Mouse (Mus musculus): ENCODE data around the gene Gm49355. TPM values are rescaled to one million over a fixed set of nuclear protein-coding genes. Genes with fewer than 3 reads are reported as not detected.
A peak's percentile ranks its signal among the peaks of the same experiment; 100 is the strongest.
"Not testable (repeated sequence)": the region's sequence is repeated elsewhere in the genome, so short reads cannot be mapped to it uniquely, and the experiment has no call there.

Gene Gm49355
- polyA plus RNA-seq (2015; fragmentation: Nextera tagmentation; extraction: Ambion mirVana) = 0.09 and 0.27 TPM in 2 replicates

GRCm38 (mm10) chr14:12283641-12284040, at the start of gene Gm49355:
TSS of gene Gm49355 (plus strand) at chr14:12283976.
- H3K4me3 ChIP-seq = peak within 1 kb of the TSS; percentile 69
- no peaks in the 10 kb centered on the region for H3K27me3 ChIP-seq
- WGBS = 84% methylated on average over 6 of the region's 6 CpGs
- peak within 1 kb of the TSS; percentile 96 for H3K27ac ChIP-seq
- peak within 1 kb of the TSS; percentile 70 for H3K4me2 ChIP-seq (replicated peaks)
- H3K9ac ChIP-seq = peak within 1 kb of the TSS; percentile 89
- no peaks in the 10 kb centered on the region for H3K9me3 ChIP-seq
- ATAC-seq (ENCODE audit: low FRiP score, low read depth) = peak; percentile 37; the same call in 1 of the 2 replicates
- no peaks in the 10 kb centered on the region for H3K4me1 ChIP-seq
- 0 out of 2 replicates have a peak, but pooled peaks cover 4% of the 10 kb centered on the region for H3K36me3 ChIP-seq

DNA sequence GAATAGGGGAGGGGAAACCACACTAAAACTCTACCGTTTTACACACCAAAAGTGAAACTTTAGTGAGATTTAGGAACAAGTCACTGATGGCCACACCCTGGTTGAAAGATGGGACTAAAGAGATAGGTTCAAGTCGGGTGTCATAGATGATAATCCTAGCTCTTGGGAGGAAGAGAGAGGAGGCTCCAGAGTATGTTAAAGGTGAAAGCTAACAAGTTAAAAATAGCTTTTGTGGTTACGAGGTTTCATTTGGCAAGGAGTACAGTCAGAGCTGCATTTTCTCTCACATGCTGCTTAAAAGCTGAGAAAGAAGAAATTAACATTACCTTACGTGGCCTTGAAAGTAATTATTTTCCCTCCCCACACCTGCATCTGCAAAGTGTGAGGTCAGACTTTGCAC, 40.0 kb upstream of the Gm49355 start:
- Histone ChIP-seq H3K4me1 (no peaks in the 10 kb centered on the region), H3K9me3 (no peaks in the 10 kb centered on the region), H3K27me3 (no peaks in the 10 kb centered on the region), H3K4me3 (no peak overlapping the region), H3K9ac (no peak overlapping the region), H3K4me2 (replicated peaks) (no peak overlapping the region), H3K27ac (no peak overlapping the region), H3K36me3 (peaks cover 10% of the 10 kb centered on the region)
- WGBS = 68% methylated on average over 4 of the region's 4 CpGs
- ATAC-seq (ENCODE audit: low FRiP score, low read depth) = no peak

GRCm38 (mm10) chr14:12276031-12276430, 7.7 kb upstream of the Gm49355 start:
- H3K4me3 ChIP-seq = no peak overlapping the region
- H3K9ac ChIP-seq = no peak overlapping the region
- H3K36me3 ChIP-seq = no peaks in the 10 kb centered on the region
- no peak overlapping the region for H3K4me2 ChIP-seq (replicated peaks)
- H3K27me3 ChIP-seq = no peaks in the 10 kb centered on the region
- no peaks in the 10 kb centered on the region for H3K4me1 ChIP-seq
- ATAC-seq (ENCODE audit: low FRiP score, low read depth) = no peak
- H3K27ac ChIP-seq = no peak overlapping the region
- WGBS = 66% methylated on average over 3 of the region's 3 CpGs
- no peaks in the 10 kb centered on the region for H3K9me3 ChIP-seq

DNA sequence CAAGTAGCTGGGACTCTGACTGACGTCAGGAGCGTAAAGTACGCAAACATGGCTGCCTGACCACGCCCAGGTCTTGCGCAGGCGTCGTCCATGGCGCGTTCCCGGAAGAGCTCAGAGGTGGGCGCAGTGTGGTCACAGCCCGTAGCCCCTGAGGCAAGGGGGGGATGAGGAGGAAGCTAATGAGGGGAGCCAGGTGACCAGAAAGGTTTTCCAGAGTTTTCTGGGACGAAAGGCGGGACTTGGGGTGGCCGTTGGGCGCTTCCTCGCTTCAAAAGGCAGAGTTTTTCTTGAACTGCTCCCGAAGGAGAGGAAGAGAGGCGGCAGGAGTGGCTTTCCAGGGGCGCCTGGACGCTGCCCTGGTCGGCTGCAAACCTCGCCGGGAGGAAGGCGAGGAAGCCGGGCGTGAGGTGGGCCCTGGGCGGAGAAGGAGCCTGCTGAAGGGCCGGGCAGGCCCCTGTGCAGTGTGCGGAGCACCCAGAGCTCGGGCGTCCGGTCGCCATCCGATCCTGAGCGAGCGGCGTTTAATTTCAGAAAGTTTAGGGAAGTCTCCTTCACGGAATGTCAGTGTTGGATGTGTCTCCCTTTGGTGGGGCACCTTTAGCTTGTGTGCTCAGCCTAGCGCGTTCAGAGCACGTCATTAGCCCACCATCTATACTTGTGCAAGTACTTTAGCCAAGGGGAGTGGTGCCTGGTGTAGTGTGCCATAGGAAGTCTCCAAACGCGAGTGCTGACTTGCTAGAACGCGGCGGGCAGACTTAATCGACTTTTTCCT, 551 bp downstream of the Gm49355 start, which contains the start of gene 3830406C13Rik:
Gene 3830406C13Rik, plus strand, starts transcription at position 33 of the 772 bp plus-strand sequence.
- no peaks in the 10 kb centered on the region for H3K27me3 ChIP-seq
- H3K4me3 ChIP-seq = peak within 1 kb of the TSS; percentile 69
- 0 out of 2 replicates have a peak, but pooled peaks cover 4% of the 10 kb centered on the region for H3K36me3 ChIP-seq
- ATAC-seq (ENCODE audit: low FRiP score, low read depth) = peak; percentile 99
- WGBS = under 1% methylated on average over 48 of the region's 48 CpGs
- H3K4me2 ChIP-seq (replicated peaks) = peak within 1 kb of the TSS; percentile 70
- H3K27ac ChIP-seq = peak within 1 kb of the TSS; percentile 96
- no peaks in the 10 kb centered on the region for H3K9me3 ChIP-seq
- H3K4me1 ChIP-seq = no peaks in the 10 kb centered on the region
- peak within 1 kb of the TSS; percentile 89 for H3K9ac ChIP-seq

- H3K9me3 ChIP-seq; H3K27me3 ChIP-seq; ATAC-seq (ENCODE audit: low FRiP score, low read depth); H3K4me1 ChIP-seq; H3K9ac ChIP-seq; H3K4me2 ChIP-seq (replicated peaks); H3K36me3 ChIP-seq; H3K4me3 ChIP-seq; H3K27ac ChIP-seq: not testable (repeated sequence)
These were observed 6.0 kb downstream of the Gm49355 start for GRCm38 (mm10) chr14:12289747-12290146.

DNA sequence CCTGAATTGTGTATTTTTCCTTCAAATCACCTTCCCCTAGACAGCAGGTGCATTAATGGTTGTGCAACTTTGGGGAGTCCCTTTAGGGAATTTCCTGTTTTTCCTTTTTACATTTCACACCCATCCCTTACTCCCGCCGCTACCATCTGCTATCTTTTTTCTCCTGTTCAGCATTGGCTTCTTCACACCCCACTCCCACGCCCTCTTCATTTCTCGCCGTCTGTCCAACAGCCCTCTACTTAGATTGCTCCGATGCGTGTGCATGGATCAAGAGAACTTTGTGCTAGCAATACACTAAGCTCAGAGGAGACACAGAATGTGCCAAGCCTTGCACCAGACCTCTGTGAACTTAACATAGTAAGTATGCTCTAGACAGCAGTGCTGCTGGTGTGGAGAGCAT, 12.6 kb downstream of the Gm49355 start:
- no peak for ATAC-seq (ENCODE audit: low FRiP score, low read depth)

DNA sequence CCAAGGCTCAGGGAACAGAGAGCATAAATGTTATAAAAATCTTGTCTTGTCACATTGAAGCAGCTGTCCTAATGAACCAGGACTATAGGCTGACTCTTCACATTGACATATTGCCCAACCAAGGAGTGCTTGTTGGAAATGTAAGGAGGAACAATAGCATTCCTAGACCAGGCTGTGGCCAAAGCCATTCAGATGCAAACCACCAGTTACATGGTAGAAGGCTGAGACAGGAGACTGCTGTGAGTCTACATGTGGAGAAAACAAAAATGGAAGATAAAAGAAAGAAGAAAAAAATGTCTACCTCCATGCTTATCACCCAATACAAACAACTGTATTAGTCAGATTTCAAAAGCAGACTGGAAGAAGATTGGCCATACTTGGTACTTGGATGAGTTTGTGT, 15.4 kb downstream of the Gm49355 start:
- H3K4me2 ChIP-seq (replicated peaks) = no peak overlapping the region
- no peak for ATAC-seq (ENCODE audit: low FRiP score, low read depth)

More for the DNA sequence above, 12.6 kb downstream of the Gm49355 start:
- 87% methylated on average over 7 of the region's 7 CpGs for WGBS
- Histone ChIP-seq H3K9ac (no peak overlapping the region), H3K4me2 (replicated peaks) (no peak overlapping the region), H3K9me3 (no peaks in the 10 kb centered on the region), H3K4me1 (no peaks in the 10 kb centered on the region), H3K36me3 (peaks cover 18% of the 10 kb centered on the region), H3K27me3 (no peaks in the 10 kb centered on the region), H3K27ac (no peak overlapping the region), H3K4me3 (no peak overlapping the region)

GRCm38 (mm10) chr14:12299654-12300053, 15.9 kb downstream of the Gm49355 start:
- H3K4me3 ChIP-seq = no peak overlapping the region
- H3K27ac ChIP-seq = no peak overlapping the region
- no peaks in the 10 kb centered on the region for H3K4me1 ChIP-seq
- H3K4me2 ChIP-seq (replicated peaks) = no peak overlapping the region
- WGBS = 84% methylated on average over 6 of the region's 6 CpGs
- H3K36me3 ChIP-seq = peaks cover 13% of the 10 kb centered on the region
- no peak overlapping the region for H3K9ac ChIP-seq
- no peaks in the 10 kb centered on the region for H3K27me3 ChIP-seq
- ATAC-seq (ENCODE audit: low FRiP score, low read depth) = no peak
- no peaks in the 10 kb centered on the region for H3K9me3 ChIP-seq

More for the DNA sequence above, 15.4 kb downstream of the Gm49355 start:
- Histone ChIP-seq H3K4me1 (no peaks in the 10 kb centered on the region), H3K9ac (no peak overlapping the region), H3K9me3 (no peaks in the 10 kb centered on the region), H3K4me3 (no peak overlapping the region), H3K36me3 (peaks cover 18% of the 10 kb centered on the region), H3K27me3 (no peaks in the 10 kb centered on the region), H3K27ac (no peak overlapping the region)

DNA sequence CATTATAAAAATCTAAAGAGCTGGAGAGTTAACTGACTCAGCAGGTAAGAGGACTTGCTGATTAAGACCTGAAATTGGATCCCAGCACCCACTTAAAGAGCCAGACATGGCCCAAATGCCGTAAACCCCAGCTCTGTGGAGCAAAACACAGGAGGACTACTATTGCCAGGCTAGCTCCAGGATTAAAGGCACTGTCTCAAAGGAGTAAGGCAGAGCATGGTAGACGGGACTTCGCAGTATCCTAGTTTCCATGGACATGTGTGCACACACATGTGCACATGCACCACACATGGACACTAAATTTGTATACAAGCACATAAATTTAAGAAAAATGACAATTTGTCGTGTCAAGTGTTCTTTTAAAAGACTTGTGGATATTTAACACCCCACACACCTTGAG, 16.5 kb downstream of the Gm49355 start:
- Histone ChIP-seq H3K4me3 (no peak overlapping the region), H3K27ac (no peak overlapping the region), H3K4me2 (replicated peaks) (no peak overlapping the region), H3K27me3 (no peaks in the 10 kb centered on the region), H3K4me1 (no peaks in the 10 kb centered on the region), H3K36me3 (peaks cover 12% of the 10 kb centered on the region), H3K9me3 (no peaks in the 10 kb centered on the region), H3K9ac (no peak overlapping the region)
- 64% methylated on average over 4 of the region's 4 CpGs for WGBS
- ATAC-seq (ENCODE audit: low FRiP score, low read depth) = no peak

DNA sequence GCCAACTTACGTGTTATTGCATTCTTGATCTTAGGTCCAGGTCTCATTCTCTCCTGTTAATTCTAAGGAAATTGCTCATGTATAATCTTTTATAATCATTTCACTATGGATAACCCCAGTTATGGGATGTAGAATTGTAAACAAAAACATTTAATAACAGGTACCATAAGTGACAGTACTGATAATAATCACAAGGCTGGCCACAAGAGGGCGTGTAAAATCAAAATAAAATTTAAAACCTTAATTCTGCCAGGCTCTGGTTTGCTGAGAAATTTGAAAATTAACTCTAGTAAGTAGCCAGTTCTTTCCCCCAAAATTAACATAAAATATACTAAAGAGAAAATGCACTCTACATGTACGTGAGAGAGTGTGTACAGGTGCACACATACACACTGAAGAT, 16.9 kb downstream of the Gm49355 start:
- no peaks in the 10 kb centered on the region for H3K9me3 ChIP-seq
- H3K4me2 ChIP-seq (replicated peaks) = no peak overlapping the region
- H3K9ac ChIP-seq = no peak overlapping the region
- H3K4me1 ChIP-seq = no peaks in the 10 kb centered on the region
- peaks cover 12% of the 10 kb centered on the region for H3K36me3 ChIP-seq
- WGBS = 68% methylated on average over 3 of the region's 3 CpGs
- no peak overlapping the region for H3K27ac ChIP-seq
- no peak for ATAC-seq (ENCODE audit: low FRiP score, low read depth)
- H3K27me3 ChIP-seq = no peaks in the 10 kb centered on the region
- no peak overlapping the region for H3K4me3 ChIP-seq

- Histone ChIP-seq H3K27me3 (no peaks in the 10 kb centered on the region), H3K4me1 (no peaks in the 10 kb centered on the region), H3K9ac (no peak overlapping the region), H3K4me3 (no peak overlapping the region), H3K9me3 (no peaks in the 10 kb centered on the region), H3K27ac (no peak overlapping the region), H3K36me3 (peaks cover 11% of the 10 kb centered on the region), H3K4me2 (replicated peaks) (no peak overlapping the region)
- WGBS = 63% methylated on average over 2 of the region's 2 CpGs
- no peak for ATAC-seq (ENCODE audit: low FRiP score, low read depth)
These were observed 19.3 kb downstream of the Gm49355 start for GRCm38 (mm10) chr14:12303106-12303505.

GRCm38 (mm10) chr14:12333622-12334021, 49.8 kb downstream of the Gm49355 start:
- no peaks in the 10 kb centered on the region for H3K36me3 ChIP-seq
- no peak overlapping the region for H3K4me3 ChIP-seq
- no peaks in the 10 kb centered on the region for H3K9me3 ChIP-seq
- 0 out of 2 replicates have a peak, but pooled peaks cover 2% of the 10 kb centered on the region for H3K4me1 ChIP-seq
- H3K27me3 ChIP-seq = peaks cover 55% of the 10 kb centered on the region
- 86% methylated on average over 7 of the region's 7 CpGs for WGBS
- no peak for ATAC-seq (ENCODE audit: low FRiP score, low read depth)
- no peak overlapping the region for H3K27ac ChIP-seq
- no peak overlapping the region for H3K4me2 ChIP-seq (replicated peaks)
- H3K9ac ChIP-seq = no peak overlapping the region

GRCm38 (mm10) chr14:12334925-12335324, 51.1 kb downstream of the Gm49355 start:
- Histone ChIP-seq H3K4me2 (replicated peaks) (no peak overlapping the region), H3K9me3 (no peaks in the 10 kb centered on the region), H3K27ac (no peak overlapping the region), H3K4me3 (no peak overlapping the region), H3K27me3 (peaks cover 68% of the 10 kb centered on the region), H3K36me3 (no peaks in the 10 kb centered on the region), H3K4me1 (0 out of 2 replicates have a peak, but pooled peaks cover 2% of the 10 kb centered on the region), H3K9ac (no peak overlapping the region)
- ATAC-seq (ENCODE audit: low FRiP score, low read depth) = no peak
- 32% methylated on average over 7 of the region's 7 CpGs for WGBS

Data from limb, embryonic 13.5 days (tissue).